Mouse (Mus musculus) kidney, adult 2 months (tissue): ENCODE measurements around the gene Fbxo47. TPM values are rescaled to one million over a fixed set of nuclear protein-coding genes. Genes with fewer than 3 reads are reported as not detected.
A peak's percentile ranks its signal among the peaks of the same experiment; 100 is the strongest.

ENCODE experiments used
- DNase-seq: peaks from one replicate; pipeline ENCODE4 v3.0.0; 2021
- H3K27ac ChIP-seq: fragments of 200-500 bp; 2 replicates; pipeline ENCODE4 v1.5.1; 2012; ENCODE audit warnings: low read depth, low read length, control low read depth, inconsistent platforms; ENCODE audit not compliant: insufficient read depth
- H3K27me3 ChIP-seq: fragments of 200-500 bp; replicated peaks from 2 replicates; pipeline ENCODE4 v1.6.1; 2012; ENCODE audit warnings: mild to moderate bottlenecking, moderate library complexity, low read length, inconsistent platforms; ENCODE audit not compliant: control insufficient read depth, insufficient read depth
- H3K36me3 ChIP-seq: fragments of 200-500 bp; 2 replicates; pipeline ENCODE4 v1.6.1; 2012; ENCODE audit warnings: mild to moderate bottlenecking, moderate library complexity, low read length, inconsistent platforms; ENCODE audit not compliant: control insufficient read depth, insufficient read depth
- H3K4me1 ChIP-seq: fragments of 200-500 bp; 2 replicates; pipeline ENCODE4 v1.6.1; 2011; ENCODE audit warnings: low read length; ENCODE audit not compliant: control insufficient read depth, insufficient read depth
- H3K4me3 ChIP-seq: fragments of 200-500 bp; 2 replicates; pipeline ENCODE4 v1.5.1; 2011; ENCODE audit warnings: mild to moderate bottlenecking, low read depth, low read length, control low read depth; ENCODE audit not compliant: insufficient read depth
- CTCF ChIP-seq: fragments of 200-500 bp; conservative IDR thresholded peaks from 2 replicates; pipeline ENCODE4 v1.5.1; 2011; ENCODE audit warnings: low read depth, mild to moderate bottlenecking, control low read depth, low read length, moderate library complexity, mixed read lengths; ENCODE audit not compliant: insufficient read depth, insufficient read length
- POLR2A ChIP-seq: fragments of 200-500 bp; IDR thresholded peaks from one replicate; pipeline ENCODE4 v1.6.1; 2011; ENCODE audit warnings: low read depth, low read length, control low read depth
- WGBS: fragments of 180-500 bp; shearing (Covaris S2); methylation state at CpG from one replicate; pipeline ENCODE4 v1.1.7; 2018; 5-methylcytosine and 5-hydroxymethylcytosine counted together
- polyA plus RNA-seq: library from polyadenylated mRNA; depleted of rRNA; stranded (reverse); fragments of >200 nt; gene quantifications from 2 replicates; pipeline ENCODE4 v1.2.3, GENCODE M21; 2012

Fbxo47 gene
- polyA plus RNA-seq, 1 experiment, result 0.33 TPM

GRCm38 (mm10) chr11:97809235-97810121 lies 74.5 kb downstream of the Fbxo47 start:
- Histone ChIP-seq H3K36me3 (no peaks in the 10 kb centered on the region; the same call in 1 of the 2 replicates), H3K27me3 (no peaks in the 10 kb centered on the region), H3K4me1 (peaks cover 84% of the 10 kb centered on the region), H3K4me3 (no peak overlapping the region), H3K27ac (peak overlapping the region; percentile 62)
- peak; percentile 55 for DNase-seq
- 41% methylated on average over 7 of the region's 7 CpGs for WGBS
- no peak for TF ChIP-seq POLR2A
- TF ChIP-seq CTCF, result no peak

DNA sequence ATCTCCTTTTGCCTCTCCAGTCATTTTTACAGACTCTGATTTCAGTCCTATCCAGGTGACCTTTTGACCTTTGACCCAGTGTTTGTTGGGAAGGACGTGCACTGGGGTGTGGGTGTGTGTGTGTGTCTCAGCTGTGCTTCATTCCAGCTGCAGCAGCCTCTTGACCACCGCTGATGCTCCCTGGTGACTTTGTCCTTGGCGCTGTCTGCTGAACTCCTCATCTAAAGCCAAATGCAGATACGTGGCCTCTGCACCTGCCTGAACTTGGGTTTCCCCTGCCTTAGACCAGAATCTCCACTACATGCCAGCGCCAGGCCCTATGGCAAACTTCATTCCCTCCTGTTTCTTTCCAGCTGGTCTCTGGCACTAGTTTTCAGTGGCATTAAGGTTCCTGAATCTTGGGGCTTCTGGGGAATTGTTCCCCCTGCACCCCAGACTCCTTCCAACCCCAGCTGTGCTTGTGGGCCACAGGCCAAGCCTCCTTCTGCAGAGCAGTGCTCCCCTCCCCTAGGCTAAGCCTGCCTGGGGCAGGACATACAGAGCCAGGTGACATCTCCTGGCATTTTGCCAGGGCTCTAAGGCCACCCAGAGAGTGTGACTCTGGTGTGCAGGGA lies 75.2 kb downstream of the Fbxo47 start:
- TF ChIP-seq POLR2A, result no peak
- no peak for TF ChIP-seq CTCF
- Histone ChIP-seq H3K4me3 (no peak overlapping the region), H3K27me3 (no peaks in the 10 kb centered on the region), H3K36me3 (no peaks in the 10 kb centered on the region; the same call in 1 of the 2 replicates), H3K27ac (peak overlapping the region; percentile 62), H3K4me1 (peaks cover 82% of the 10 kb centered on the region)
- peak; percentile 76 for DNase-seq
- WGBS, result 17% methylated on average over 5 of the region's 5 CpGs

DNA sequence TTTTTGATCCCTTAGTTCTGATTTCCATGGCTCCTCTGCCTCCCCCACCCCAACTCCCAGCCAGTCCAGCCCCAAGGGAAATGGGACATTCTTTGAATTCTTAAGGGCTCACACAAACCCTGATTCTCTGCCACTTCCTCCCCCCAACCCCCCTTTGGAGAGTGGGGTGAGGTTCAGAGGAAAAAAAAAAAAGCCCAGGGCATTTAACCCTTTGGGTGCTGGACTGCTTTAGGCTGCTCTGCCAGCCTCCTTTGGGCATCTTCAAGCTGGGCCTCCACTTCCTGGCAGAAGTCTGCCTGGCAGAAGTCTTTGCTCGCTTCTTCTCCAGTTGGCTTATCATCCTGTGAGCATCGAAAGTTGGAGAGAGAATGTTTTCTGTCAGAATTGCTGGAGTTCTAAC lies 75.9 kb downstream of the Fbxo47 start:
- Histone ChIP-seq H3K27me3 (no peaks in the 10 kb centered on the region), H3K4me3 (no peak overlapping the region), H3K36me3 (no peaks in the 10 kb centered on the region; the same call in 1 of the 2 replicates), H3K4me1 (peaks cover 77% of the 10 kb centered on the region), H3K27ac (peak overlapping the region; percentile 91)
- peak; percentile 87 for DNase-seq
- TF ChIP-seq POLR2A (no peak), CTCF (no peak)
- 43% methylated on average over 2 of the region's 2 CpGs for WGBS

- DNase-seq, result no peak
- H3K4me3 ChIP-seq, result no peak overlapping the region
- TF ChIP-seq CTCF (no peak), POLR2A (no peak)
- H3K4me1 ChIP-seq, result peaks cover 73% of the 10 kb centered on the region
- WGBS, result 19% methylated on average over 6 of the region's 6 CpGs
- H3K27me3 ChIP-seq, result no peaks in the 10 kb centered on the region
- H3K27ac ChIP-seq, result peak overlapping the region; percentile 91
- H3K36me3 ChIP-seq, result no peaks in the 10 kb centered on the region; the same call in 1 of the 2 replicates
These were observed 76.3 kb downstream of the Fbxo47 start for GRCm38 (mm10) chr11:97807626-97808025.

DNA sequence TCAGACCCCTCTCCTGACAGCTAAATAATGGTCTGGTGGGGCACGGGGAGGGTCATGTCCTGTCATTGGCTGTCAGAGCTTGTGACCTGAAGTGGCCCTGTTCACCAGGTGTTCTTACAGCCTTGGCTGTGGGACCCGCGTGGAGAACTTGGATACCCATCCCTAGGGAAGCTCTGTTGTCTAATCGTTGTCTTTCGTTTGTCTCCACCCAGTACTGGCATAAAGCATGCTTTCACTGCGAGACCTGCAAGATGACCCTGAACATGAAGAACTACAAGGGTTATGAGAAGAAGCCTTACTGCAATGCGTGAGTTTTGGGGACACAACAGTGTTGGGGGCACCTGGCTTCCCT lies 77.4 kb downstream of the Fbxo47 start:
- H3K4me1 ChIP-seq, result peaks cover 74% of the 10 kb centered on the region
- no peak for TF ChIP-seq POLR2A
- TF ChIP-seq CTCF, result no peak
- H3K36me3 ChIP-seq, result no peaks in the 10 kb centered on the region
- DNase-seq, result no peak
- H3K27me3 ChIP-seq, result no peaks in the 10 kb centered on the region
- H3K4me3 ChIP-seq, result no peak overlapping the region
- 51% methylated on average over 7 of the region's 7 CpGs for WGBS
- H3K27ac ChIP-seq, result 0 out of 2 replicates have a peak overlapping the region, but pooled peaks have one; percentile 36

DNA sequence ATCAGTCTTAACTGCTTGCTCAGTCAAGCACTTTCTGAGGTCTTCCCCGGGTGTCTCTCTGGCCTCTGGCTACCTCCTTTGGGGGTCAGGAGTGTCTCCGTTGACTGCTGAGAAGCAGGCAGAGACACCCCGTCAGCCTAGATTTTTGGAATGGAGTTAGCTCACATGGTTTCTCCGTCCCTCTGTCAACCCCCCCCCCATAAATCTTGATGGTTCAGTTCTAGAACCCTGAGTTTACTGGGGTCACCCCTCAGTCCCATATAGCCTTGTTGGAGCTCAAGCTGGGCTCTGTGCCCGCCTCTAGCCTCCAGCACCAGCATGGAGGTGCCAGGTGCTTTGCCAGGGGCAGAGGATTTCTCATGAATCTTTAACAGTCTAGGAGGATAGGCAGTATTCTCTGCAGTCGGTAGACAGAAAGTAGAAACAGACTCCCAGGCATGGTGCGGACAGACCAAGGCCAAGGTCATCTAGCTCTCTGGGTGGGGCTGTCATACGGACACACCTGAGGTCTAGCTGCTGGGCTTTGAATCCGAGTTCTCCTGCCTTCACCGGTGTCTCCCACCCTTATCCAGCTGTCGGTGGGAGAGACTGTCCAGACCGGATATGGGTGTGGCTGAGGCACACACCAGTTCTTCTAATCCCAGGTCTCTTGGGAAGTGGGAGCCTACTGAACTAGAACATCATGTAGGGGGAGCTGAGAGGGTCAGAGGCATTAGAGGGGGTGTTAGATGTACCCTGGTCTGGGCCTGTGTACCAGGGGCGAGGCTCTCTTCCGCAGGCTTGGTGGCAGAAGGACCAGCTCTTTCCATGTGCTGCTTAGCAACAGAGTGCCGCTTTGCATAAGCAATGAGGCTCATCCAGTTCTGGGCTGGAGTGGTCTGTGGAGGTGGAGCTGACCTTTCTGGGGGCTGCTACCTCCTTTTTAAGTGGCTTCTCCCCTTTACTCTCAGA lies 78.0 kb downstream of the Fbxo47 start:
- Histone ChIP-seq H3K27me3 (no peaks in the 10 kb centered on the region), H3K27ac (peak overlapping the region; percentile 36), H3K4me3 (no peak overlapping the region), H3K36me3 (no peaks in the 10 kb centered on the region), H3K4me1 (peaks cover 73% of the 10 kb centered on the region)
- peak; percentile 68 for DNase-seq
- WGBS, result 14% methylated on average over 15 of the region's 15 CpGs
- TF ChIP-seq POLR2A (no peak), CTCF (no peak)
